Mouse (Mus musculus) small intestine, adult 10 weeks (tissue): Measurements from ENCODE around the gene Cnr1. TPM values are rescaled to one million over a fixed set of nuclear protein-coding genes. Genes with fewer than 3 reads are reported as not detected.

ENCODE experiments used
- polyA plus RNA-seq: library from polyadenylated mRNA; stranded (reverse); fragments of 350-450 nt; fragmentation: Illumina TruSeq; extraction: RNeasy Lipid Tissue Mini Kit (QIAGEN cat#74804); gene quantifications from one replicate; pipeline ENCODE4 v1.2.3, GENCODE M21; 2014; ENCODE audit warnings: low replicate concordance

The Cnr1 gene
- polyA plus RNA-seq, result 5.2 TPM

GRCm38 (mm10) chr4:33924234-33924888 is at the start of gene Cnr1:
Gene Cnr1, plus strand, starts transcription at chr4:33924593.

Other genes with a start within 250 kb of the Cnr1 start
- 2.3 TPM for gene Spaca1, start 125.6 kb downstream of the Cnr1 start, polyA plus RNA-seq